Mouse (Mus musculus): ENCODE measurements around the gene Arhgef40.

Arhgef40 gene

GRCm38 (mm10) chr14:51984247-51985231 lies at the start of gene Arhgef40:
Arhgef40 (plus strand) TSS chr14:51984719.
- DNase-seq, result peak; percentile 89

DNA sequence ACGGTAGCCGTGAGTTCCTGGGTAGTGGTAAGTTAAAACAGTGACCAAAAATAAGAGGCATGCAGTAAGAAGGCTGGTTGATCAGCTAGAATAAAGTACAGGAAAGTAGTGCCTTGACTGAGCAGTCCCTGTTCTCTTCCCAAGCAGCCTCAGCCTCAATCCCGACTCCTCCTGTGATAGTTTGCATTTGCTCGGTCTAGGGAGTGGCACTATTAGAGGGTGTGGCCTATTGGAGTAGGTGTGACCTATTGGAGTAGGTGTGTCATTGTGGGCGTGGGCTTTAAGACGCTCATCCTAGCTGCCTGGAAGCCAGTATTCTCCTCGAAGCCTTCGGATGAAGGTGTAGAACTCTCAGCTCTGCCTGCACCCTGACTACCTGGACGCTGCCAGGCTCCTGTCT lies 45.5 kb upstream of the Arhgef40 start:
- DNase-seq, result no peak

GRCm38 (mm10) chr14:51940944-51941560 lies 43.5 kb upstream of the Arhgef40 start:
- DNase-seq, result peak; percentile 34

- no peak for DNase-seq
Measured at GRCm38 (mm10) chr14:51941577-51941976, 42.9 kb upstream of the Arhgef40 start.

GRCm38 (mm10) chr14:51942236-51942635 lies 42.3 kb upstream of the Arhgef40 start:
- no peak for DNase-seq

DNA sequence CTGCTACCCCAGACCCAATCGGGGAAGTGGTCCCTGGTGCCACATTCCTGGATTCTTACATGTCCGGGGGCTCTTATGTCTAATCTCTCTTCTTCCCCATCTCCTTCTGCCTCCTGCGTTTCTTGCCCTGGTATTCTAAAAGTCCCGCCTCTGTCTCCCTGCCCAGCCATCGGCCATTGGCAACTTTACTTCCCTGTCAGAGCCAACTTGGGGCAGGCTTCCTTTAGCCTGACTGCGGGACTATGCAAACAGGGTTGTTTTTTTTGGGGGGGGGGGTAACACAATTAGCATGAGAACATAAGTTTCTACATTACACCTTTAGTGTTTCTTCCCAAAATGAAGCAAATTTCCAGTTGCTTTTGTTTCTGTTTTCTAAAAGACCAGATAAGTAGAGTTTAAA lies 41.2 kb upstream of the Arhgef40 start:
- DNase-seq, result no peak

GRCm38 (mm10) chr14:51960316-51960715 lies 24.2 kb upstream of the Arhgef40 start:
- no peak for DNase-seq

DNA sequence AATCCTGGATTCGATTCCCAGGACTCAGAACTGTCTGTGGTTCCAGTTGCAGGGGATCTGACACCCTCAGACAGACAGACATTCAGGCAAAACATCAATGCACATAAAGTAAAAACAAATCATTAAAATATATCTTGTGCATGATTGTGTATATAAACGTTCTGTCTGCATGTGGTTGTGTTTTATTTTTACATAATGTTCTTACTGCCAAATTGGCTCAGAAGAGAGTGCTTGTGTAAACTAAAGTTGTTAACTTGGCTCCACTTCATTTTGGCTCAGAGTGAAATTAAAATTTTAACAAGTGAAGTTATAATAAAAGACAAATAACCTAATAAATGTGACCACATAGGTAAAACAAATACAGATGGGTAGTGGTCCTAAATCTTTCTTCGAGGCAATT lies 17.1 kb upstream of the Arhgef40 start:
- DNase-seq, result no peak

- DNase-seq, result no peak
Measured at GRCm38 (mm10) chr14:51979252-51979651, 5.3 kb upstream of the Arhgef40 start.

- no peak for DNase-seq
Measured at GRCm38 (mm10) chr14:51983251-51983650, 1.3 kb upstream of the Arhgef40 start.

- no peak for DNase-seq
Measured at GRCm38 (mm10) chr14:51983855-51984246, 668 bp upstream of the Arhgef40 start.

DNA sequence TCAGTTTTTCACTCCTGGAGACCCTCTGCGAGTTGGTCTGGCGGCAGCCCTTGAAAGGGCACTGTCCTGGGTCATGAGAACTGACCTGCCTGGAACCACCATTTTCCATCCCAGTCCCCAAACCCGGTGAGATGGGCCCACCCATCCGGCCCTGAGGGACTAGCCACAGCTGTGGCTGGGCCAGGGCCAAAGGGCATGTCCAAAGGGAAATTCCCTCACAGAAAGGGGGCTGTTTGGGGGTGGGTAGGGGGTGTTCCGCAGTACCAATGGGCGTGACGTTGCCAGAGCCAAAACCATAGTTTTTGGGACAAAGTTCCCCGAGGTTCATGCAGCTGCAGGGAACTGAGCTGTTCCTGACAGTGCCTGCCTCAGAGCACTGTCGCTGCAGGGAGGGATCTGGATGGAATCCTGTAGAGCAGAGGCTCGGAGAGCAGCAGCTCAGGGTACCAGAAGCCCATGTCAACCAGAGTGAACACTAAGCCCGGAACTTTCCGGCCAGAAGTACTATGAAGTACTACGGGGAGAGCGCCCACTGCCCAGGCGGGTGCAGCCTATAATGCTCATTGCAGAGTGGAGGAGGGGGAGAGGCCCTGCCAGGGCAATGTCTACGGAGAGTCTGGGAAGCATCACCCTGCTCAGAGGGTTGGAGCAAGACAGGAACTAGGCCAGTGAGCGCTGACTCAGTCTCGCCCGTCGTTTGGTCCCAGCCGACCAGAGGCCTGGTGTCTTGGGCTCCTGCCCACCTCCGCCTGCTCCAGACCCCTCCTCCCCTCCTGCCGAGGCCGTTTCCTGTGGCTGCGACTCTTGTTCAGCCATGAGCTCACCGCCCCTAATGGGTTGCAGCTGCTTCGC lies 1.0 kb downstream of the Arhgef40 start:
- peak; percentile 94 for DNase-seq

- no peak for DNase-seq
Measured at GRCm38 (mm10) chr14:51986153-51986505, 1.6 kb downstream of the Arhgef40 start.

DNA sequence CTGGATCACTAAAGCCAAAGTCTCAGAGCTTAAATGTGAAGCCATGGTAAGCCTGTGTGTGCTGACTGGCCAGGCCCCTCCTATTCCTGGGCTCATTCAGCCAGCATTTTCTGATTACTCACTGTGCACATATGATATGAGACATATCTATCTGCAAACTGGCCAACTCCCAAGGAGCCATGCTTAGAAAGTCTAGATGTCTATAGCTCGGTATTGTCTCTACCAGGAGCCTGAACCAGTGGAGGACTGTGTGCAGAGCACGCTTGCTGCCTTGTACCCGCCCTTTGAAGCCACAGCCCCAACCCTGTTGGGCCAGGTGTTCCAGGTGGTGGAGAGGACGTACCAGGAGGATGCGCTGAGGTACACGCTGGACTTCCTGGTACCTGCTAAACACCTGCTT lies 2.7 kb downstream of the Arhgef40 start:
- DNase-seq, result no peak

DNA sequence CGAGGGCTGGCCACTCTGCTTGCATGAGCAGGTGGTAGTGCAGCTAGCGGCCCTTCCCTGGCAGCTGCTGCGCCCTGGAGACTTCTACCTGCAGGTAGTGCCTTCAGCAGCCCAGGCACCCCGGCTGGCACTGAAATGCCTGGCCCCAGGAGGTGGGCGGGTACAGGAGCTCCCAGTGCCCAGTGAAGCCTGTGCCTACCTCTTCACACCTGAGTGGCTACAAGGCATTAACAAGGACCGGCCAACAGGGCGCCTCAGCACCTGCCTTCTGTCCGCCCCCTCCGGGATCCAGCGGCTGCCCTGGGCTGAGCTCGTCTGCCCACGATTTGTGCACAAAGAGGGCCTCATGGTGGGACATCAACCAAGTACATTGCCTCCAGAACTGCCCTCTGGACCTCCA lies 4.2 kb downstream of the Arhgef40 start:
- no peak for DNase-seq

DNA sequence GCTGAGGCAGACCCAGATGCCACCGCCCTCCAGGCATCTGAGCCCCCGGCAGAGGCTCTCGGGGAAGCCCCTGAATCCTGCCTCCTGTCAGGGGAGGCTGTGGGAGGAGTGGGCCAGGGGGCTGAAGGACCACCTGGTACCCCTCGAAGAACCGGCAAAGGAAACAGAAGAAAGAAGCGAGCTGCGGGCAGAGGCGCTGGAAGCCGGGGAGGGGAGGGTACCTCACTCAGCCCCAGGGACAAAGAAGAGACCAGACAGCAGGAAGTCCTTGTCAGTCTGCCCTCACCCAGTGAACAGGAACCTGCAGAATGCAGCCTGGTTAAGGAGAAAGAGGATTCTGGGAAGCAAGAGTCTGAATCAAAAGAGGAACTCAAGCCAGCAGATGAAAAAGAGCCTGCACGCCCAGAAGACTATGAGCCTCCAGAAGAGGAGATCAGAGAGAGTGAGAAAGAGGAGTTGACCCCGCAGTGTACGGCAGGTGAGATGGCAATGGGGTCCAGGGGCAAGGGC lies 5.0 kb downstream of the Arhgef40 start:
- no peak for DNase-seq

GRCm38 (mm10) chr14:51994453-51994852 lies 9.9 kb downstream of the Arhgef40 start:
- no peak for DNase-seq

- DNase-seq, result no peak
Measured at GRCm38 (mm10) chr14:51995219-51995871, 10.8 kb downstream of the Arhgef40 start.

- DNase-seq, result peak; percentile 42
Measured at GRCm38 (mm10) chr14:51996231-51996841, 11.8 kb downstream of the Arhgef40 start.

DNA sequence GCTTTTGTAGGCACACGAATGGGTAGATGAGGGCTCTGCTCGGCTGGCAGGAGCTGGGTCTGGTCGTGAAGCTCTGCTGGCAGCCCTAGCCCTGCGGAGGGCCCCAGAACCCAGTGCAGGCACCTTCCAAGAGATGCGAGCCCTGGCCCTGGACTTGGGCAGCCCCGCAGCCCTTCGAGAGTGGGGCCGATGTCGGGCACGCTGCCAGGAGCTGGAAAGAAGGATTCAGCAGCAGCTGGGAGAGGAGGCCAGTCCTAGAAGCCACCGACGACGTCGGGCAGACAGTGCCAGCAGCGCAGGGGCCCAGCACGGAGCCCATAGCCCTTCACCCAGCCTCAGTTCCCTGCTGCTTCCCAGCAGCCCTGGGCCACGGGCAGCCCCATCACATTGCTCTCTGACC lies 12.3 kb downstream of the Arhgef40 start:
- peak; percentile 26 for DNase-seq

- DNase-seq, result no peak
Measured at GRCm38 (mm10) chr14:51997483-51997882, 13.0 kb downstream of the Arhgef40 start.

GRCm38 (mm10) chr14:52003981-52004495 lies 19.5 kb downstream of the Arhgef40 start:
- DNase-seq, result peak; percentile 25
